Mouse (Mus musculus): Measurements from ENCODE around the gene Thsd4.

The Thsd4 gene

DNA sequence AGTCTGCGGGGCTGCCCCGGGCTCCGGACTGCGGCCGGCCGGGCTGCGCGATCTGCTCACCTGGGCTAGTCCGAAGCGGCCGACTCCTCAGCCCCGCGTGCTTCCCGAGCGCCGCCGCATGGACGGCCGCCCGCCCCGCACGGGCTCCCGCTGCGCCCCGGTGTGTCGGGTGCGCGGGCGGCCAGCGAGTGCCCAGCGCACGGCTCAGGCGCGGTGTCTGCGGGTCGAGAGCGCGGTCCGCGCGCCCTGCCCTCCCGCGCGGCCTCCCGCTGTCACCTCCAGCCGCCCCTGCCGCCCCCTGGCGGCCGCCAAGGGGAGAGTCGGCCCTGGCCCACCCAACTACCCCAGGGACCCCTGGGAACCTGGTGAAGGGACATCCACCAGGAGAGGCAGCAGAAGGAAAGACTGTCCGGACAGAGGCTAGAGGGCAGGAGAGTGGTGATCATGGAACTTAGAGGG lies at the start of gene Thsd4:
Gene Thsd4 (minus strand): TSS at position 241 of the 459 bp plus-strand sequence.
- ATAC-seq (ENCODE audit: low TSS enrichment), result peak; percentile 52

DNA sequence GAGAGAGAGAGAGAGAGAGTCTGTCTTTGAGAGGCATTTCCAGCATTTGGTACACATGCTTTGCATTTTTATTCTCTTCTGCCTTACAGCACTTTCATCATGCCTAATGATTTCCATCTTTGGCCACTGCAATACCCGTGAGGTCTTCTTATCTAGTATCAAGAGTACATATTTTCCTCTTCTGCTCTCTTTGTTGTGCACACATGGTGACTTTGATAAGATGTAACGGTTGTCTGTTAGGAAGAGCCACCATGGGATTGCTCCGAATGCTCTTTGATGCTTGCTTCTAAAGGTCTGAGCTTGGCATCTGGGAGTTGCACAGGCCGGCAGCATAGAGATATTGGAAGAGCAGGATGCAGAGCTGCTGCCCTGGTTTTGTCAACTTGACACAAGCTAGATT lies 49.2 kb upstream of the Thsd4 start:
- no peak for ATAC-seq (ENCODE audit: low TSS enrichment)

DNA sequence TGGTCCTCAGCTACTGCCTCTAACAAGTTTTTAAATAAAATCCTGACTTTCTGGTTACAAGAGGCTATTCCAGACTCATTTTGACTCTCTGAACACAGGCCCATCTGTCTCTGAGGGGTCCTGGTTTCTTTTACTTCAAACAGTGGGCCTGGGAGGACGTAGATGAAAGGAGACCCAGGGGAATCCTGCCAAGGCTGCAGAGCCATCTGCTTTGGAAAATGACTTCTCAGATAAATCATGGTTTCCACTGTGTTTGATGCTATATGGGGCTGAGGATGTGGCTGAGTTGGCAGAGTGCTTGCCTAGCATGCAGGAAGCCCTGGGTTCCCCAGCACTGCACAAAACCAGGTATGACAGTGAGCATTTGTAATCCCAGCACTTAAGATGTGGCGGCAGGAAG lies 47.5 kb upstream of the Thsd4 start:
- ATAC-seq (ENCODE audit: low TSS enrichment), result no peak

DNA sequence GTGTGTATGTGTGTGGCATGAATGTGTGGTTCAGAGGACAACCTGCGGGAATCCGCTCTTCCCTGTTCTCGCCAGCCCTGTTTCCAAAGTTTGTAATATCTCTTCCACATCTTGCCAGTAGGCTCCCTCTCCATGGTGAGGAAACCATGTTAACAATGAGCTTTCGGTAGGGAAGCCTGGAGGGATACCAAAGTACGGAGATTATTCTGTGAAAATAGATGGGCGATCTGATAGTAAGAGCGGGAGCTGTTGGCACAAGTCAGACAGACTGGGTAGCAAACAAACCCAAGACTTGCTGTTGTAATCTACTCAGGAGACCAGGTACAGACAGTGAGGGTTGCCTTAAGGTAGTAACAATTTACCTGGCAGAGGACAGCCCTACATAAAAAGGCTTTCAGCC lies 42.0 kb upstream of the Thsd4 start:
- no peak for ATAC-seq (ENCODE audit: low TSS enrichment)

DNA sequence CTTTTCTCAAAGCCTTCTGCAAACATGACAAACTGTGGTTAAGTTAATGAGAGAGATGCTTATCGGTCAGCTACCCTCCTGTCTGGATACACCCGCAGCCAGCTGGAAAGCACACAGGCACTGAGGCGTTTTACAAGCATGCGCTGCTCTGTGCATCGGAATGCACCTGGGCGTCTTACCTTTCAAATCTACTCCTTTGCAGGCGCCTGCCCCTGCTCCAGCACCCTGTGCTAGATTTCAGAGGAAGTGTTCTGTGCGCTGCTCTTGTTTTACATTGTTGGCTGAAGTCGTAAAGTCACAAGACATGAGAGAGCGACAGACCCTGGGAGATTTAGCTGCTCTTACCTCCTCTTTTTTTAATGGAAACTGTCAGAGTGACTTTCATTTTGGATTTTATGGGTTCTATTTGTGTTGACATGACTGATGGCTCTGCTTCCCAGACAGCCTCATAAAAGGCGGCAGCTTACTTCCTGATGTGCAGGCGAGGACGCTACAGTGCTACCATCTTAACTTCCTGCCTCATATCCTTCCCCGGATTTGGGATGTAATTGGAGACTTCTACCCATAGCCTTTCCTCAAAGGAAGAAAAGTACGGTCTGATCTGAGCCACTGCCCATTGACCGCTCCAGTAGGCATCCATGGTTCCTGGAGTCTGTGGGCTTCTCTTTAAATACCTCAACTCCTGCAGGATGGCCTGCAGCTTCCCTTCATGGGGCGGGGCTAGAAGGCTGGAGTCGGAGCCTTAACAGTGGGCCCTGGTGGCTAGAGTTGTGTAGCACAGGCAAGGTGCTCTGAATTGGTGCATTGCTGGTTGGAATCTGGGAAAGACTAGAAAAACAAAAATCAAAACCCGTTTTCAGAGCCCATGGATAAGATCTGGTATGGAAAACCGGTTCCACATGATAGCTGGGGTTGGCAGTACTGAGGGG lies 40.9 kb upstream of the Thsd4 start:
- ATAC-seq (ENCODE audit: low TSS enrichment), result peak; percentile 19; the same call in 1 of the 2 replicates

DNA sequence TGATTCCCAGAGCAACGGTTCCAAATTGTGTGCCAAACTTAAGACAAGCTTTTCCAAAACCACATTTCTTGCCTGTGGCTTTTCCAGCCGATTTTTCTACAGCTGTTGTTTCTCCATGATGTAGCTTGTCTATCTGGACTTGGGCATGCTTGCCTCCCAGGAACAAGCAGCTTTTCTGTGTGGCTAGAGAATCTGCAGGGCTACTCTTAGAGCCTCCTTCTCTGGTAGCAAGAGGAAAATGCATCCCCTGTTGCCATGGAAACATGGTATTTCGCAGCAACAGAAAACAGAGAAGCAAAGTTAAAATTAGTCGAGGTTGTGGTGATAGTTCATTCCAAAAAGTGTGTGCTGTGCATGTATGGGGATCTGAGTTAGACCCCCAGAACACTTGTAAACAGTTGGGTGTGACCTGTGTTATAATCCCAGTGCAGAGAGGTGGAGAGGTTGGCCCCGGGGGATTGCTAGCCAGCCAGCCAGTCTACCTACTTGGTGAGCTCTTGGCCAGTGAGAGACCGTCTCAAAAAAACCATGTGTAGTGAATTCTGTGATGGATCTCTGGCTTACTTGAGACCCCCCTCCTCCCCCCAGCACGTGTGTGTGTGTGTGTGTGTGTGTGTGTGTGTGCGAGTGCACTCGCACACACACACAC lies 39.9 kb upstream of the Thsd4 start:
- peak; percentile 88 for ATAC-seq (ENCODE audit: low TSS enrichment)

DNA sequence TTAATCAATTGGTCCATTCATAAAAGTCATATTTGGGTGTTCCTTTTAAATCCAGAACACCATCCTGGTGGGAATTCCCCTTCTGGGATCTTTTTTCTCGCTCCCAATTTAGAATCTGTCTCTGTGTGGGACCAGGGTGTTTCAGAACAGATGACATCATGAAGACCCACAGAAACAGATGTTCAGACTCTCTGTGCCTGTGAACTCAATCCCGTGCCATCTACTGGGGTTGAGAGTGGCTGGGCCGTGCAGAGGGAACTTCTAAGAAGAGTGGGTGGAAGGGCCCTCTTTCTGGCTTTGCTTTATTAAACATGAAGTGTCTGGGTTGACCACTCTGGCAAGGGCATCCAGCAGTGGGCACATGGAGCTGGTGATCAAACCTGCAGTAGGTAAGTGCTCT lies 36.7 kb upstream of the Thsd4 start:
- ATAC-seq (ENCODE audit: low TSS enrichment), result peak; percentile 29; the same call in 1 of the 2 replicates

DNA sequence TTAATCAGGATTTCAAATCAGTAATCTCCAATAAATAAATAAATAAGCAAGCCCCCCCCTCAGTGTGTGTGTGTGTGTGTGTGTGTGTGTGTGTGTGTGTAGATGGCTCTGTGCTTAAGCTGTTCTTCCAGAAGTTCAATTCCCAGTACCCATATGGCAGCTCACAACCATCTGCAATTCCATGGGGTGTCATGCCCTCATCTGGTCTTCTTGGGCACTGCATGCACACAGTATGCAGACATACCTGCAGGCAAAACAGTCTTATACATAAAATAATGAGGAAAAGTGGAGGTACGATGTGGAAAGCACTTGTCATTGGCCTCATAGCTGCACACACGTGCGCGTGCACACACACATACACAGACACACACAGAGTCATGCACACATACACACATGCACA lies 29.4 kb upstream of the Thsd4 start:
- no peak for ATAC-seq (ENCODE audit: low TSS enrichment)

DNA sequence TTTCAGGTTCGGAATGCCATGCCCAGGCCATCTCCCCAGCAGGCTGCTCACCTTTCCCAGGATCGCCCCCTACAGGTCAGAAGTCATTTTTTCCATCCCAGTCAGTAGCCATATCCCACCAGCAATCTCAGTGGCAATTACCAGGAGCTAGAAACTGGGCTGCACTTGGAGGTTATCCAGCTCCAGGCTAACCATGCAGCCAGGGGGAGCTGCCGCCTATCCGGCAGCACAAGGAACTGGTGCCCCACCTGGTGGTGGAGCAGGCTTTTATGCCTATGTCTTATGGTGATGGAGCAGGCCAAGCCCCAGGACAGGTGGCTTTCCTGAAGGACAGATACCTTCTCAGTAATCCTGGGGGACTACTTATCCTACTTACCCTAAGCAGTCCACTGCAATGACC lies 26.3 kb upstream of the Thsd4 start:
- ATAC-seq (ENCODE audit: low TSS enrichment), result no peak

DNA sequence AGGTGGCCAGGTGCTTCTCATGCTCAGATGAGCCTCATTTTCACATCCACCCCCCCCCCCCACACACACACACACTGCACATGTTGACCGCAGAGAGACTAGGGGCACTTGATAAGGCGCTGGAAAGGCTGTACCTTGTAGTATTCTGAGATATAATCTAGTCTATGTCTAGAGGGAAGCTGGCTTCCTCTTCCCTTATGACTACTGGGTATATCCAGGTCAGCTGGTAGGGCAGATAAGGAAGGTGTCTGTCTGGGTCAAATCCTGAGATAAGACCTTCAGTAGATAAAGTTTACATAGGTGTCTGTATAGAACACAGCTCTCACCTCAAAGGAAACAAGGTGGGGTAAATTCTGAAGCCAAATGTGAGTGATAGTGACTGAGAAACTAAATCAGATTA lies 24.3 kb upstream of the Thsd4 start:
- ATAC-seq (ENCODE audit: low TSS enrichment), result no peak

DNA sequence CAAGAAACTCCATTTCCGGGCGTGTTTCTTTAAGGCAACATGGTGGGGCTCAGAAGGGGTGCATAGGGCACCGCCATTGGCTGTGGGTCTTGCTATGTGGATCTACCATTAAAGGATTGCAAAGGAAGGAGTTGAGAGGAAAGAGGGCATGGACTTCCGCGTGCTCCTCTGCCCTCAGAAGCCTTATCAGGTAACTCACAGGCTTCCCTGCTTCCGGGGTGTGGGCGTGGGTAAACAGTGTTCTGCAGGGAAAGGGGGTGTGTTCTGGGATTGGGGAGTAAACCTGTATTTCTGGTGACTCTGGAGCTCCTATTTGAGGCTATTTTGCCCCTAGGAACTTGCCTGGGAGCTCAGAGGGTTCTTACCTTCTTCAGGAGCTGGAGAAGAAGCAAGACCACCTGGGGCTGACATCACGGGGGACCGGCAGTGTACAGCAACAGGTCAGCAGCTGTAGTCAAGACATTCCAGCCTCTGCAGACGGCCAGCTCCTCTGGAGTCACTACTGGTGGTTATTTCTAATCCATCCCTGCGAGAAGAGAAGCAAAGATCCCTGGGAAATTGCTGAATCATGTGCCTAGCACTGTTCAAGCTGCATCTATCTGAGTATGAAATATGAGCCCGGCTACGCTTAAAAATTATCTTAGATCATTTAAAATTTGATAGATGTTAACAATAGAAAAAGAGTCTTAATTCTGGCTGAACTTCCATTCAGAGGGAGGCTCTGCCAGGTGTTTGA lies 23.7 kb upstream of the Thsd4 start:
- no peak for ATAC-seq (ENCODE audit: low TSS enrichment)

DNA sequence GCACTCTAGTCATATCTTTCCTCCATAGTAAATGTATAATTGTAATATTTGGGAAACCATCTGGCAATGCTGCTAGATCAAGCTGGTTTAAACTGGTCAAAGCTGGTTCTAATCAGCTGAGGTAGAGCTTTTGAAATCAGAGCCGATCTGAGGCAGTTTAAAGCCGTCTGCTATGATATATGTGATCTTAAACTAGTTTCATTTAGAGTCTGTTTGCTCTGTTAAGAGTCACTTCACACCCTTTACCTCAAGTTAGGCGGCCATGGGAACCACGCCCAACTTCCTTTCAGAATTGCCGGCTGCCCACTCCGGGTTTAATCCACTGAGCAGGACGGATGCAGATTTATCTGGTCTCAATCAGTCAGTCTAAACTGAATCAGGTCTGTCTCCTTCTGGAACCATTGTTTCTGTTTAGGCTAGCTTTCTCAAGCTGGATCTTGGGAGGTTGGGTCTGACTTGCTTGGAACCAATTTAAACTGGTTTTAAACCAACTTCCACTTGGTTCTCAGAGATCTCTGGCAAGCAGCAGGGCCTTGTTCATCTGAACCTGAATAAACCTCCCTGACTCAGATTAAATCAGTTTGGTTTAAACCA lies 21.7 kb upstream of the Thsd4 start:
- no peak for ATAC-seq (ENCODE audit: low TSS enrichment)

DNA sequence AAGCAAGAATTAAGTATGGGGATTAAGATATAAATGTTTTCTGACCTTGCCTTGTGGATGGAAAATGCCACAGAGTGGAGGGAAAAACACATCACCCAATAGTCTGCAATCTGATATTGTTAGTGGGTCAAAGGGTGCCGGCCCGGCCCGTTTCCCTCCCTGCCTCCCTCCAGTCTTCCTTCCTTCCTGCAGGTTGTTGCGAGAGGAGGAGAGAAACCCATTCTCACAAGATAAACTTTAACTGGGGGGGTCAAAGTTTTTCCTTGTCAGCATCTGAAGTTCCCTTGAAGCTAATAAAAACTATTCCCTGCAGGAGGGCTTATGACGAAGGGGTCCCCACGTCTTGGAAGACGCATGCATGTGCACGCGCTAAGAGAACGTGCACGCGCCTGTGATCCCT lies 8.5 kb upstream of the Thsd4 start:
- ATAC-seq (ENCODE audit: low TSS enrichment), result no peak

DNA sequence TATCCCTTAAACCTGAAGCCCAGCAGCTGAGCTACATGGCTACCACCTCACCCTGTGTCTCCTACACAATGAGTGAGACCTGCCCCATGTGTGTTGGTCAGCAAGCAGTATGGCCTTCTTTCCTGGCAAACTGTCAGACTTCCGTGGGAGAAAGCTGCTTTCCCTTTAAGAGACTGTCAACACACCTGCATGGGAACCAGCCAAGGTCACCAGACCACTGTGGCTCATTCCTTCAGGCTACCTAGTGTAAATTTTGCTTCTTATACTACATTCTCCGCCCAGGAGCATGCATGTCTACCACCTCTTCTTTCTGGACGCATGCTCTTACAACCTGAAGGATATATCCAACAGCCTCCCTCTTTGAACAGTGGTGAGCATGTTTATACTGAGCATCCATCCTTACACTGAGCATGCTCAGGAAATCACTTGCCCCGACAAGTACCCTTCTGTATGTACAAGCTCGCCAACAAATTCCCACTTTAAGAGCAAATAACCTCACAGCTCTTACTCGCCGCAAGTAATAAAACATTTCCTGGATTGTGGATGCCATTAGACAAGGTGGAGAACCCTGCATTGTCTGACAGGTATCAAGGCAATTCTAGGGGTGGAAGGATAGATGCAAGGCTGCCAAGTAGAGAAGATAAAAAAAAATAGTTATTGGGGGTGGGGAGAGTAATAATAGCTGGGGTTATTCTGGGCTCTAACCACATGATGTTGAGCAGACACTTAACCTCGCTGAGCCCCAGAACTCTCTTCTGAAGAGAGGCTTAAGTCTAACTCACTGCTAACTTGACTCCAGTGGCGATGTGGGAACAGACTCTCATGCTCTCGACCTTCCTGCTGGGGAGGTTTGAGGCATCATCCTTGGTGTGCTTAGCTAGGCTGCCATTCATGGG lies 7.8 kb upstream of the Thsd4 start:
- ATAC-seq (ENCODE audit: low TSS enrichment), result no peak

DNA sequence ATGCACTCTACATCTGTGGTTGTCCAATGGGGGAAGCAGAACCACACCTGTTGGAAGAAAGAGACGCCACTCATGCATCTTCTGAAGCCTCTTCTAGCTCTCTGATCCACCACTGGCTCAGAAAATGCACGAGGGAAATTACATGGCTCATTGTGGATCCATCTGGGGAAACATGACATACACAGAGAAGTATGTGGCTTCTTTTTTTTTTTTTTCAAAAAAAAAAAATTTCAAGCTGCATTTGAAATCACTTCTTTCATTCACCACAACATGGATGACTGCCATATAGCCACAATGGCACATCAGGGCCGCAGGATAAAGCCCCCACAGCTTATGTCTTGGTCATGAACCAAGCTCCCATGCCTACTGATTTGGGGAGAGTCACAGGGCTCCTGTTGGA lies 6.4 kb upstream of the Thsd4 start:
- ATAC-seq (ENCODE audit: low TSS enrichment), result no peak

DNA sequence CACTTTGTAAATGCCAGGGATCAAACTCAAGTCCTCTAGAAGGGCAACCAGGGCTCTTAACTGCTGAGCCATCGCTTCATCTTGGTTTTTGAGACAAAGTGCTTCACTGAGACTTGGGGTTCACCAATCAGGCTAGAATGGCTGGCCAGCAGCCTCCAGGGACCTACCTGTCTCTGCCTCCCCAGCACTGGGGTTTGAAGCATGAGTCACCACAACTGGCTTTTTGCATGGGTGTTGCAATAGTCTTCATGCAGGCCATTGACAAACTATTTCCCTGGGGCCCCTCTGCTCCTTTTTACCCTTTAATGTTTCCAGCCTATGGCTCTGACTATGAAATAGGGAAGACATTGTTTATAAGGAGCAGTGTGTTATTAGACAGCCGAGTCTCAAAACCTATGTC lies 6.0 kb upstream of the Thsd4 start:
- ATAC-seq (ENCODE audit: low TSS enrichment), result no peak

DNA sequence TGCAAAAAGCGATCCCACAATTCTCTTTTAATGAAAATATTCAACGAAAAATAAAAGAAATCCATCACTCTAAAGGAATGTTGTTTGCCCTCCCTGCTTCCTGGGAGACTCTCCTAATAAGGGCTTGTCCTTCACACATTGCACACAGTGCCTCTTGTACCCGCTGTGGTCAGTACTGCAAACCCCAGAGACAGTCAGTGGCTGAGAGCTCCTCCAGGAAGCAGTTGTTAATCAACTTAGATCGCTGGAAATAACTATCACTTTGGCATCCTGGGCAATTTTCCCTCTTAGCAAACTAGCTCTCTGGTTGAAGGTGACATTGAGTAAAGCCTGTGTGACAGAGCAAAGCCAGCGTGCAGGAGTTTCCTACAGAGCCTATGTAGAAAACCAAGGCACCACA lies 5.2 kb upstream of the Thsd4 start:
- ATAC-seq (ENCODE audit: low TSS enrichment), result no peak

DNA sequence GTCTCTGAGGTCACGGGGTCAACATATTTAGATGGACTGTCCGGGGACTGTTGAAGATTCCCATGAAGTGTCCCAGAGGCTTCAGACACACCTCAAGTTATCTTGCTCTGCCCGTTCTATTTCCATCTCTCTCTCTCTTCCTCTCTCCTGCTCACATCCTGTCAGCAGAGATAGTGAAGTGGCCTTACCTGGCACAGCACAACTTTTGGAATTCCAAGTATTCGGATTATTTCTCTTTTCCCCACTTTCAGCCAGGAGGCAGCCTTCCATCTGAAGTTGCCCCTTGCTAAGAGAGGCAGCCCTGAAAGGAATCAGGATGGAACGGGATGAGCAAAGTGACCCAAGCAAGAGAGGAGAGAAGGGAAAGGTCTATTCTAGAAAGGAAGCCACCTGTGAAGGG lies 4.3 kb upstream of the Thsd4 start:
- ATAC-seq (ENCODE audit: low TSS enrichment), result no peak

DNA sequence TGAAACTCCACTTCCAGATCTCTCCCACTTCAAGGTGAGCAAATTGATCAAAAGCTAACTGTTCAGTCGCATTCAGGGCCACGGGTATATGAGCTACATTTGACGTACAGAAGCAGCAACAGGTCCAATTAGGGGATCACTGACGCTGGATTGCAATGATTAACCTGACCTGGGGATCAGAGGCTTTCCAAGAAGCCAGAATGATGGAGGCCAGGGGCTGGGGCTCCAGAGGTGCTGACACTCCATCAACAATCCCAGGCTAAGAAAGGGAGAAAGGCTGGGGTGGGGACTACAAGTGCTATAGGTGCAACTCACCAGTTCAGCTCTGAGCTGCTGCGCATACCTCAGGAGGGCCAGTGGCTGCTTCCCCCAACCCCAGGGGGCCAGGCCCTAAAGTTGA lies 703 bp downstream of the Thsd4 start:
- ATAC-seq (ENCODE audit: low TSS enrichment), result no peak

DNA sequence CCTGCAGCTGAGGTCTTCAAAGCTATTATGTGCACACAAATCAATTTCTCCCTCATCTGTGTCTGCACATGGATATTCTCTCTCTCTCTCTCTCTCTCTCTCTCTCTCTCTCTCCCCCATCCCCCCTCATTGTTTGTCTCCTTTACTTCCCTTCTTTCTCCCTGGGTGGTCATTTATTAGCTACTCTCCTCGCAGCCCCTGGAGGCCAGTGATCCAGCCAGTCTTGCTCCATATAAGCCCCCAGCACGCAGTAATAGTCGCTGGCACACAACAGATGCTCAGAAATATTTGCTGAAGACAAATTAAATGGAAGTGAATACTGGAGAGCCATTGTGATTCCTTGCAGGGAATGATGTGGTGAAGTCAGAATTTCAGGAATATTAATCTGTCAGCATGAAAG lies 2.2 kb downstream of the Thsd4 start:
- no peak for ATAC-seq (ENCODE audit: low TSS enrichment)

DNA sequence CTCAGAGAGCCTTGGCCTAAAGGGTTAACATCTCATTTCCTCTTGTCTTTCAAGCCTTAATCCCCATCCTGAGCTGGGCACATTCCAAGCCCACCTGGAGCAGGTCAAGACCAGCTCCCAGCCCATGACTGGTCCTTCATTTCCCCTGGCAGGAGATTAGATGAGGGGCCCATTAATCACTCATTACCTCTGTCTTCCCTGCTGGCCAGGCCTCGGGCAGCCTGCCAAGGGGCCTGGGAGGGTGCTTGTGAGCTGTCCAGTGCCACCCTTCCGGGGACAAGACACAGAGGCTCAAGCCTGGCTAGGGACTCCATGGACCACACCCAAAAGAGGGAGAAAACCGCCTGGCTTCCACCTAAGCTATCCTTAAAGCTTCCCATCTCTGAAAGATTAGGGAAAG lies 3.6 kb downstream of the Thsd4 start:
- no peak for ATAC-seq (ENCODE audit: low TSS enrichment)

Data from frontal cortex, adult (tissue).